Mouse (Mus musculus) mature B cell (primary cell): ENCODE data around the gene Atg9b.

ENCODE experiments used
- in situ Hi-C: fragments of 300-500 bp; cut with MboI; formaldehyde crosslinking; loops from 2 replicates; pipeline ENCODE4 v1.14.3; 2019

Atg9b gene

DNA sequence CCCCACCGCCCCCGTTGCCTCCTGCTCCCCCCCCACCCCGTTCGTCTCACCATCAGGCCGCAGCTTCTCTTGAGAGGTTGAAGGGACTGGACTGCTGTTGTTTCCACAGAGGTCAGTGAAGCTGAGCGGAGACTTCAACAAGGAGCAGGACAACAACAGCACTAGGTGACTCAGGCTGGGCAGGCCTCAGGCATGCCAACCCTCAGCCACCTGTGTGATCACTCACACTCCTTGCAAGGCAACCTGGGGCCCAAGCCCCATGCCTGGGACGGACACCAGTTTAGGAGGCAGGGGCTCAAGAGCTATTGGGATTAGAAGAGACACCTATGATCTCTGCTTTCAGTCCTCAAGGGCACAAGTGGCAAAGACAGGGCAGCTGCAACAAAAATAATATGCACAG is at the start of gene Atg9b:
Gene Atg9b, minus strand, starts transcription at position 280 of the 400 bp plus-strand sequence.
- in situ Hi-C loops: no loop called here

DNA sequence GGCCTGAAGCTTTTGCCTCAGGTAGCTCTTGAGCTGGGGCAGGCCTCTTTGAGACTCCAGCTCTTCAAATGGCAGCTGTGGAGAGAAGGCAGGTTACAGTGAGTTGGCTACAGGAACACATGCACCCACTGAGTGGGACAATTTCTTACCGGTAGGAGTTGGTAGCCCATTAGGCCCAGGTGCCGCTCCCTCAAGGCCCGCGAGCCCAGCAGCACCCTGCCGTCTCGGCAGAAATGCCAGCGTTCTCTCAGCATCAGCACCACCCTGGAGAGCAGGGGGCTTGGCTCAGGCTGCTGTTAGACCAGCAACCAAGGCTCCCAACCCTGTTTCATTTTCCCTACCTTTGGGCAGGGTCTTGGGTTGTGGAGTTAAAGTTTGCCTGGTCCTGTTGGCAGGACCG is 49.2 kb upstream of the Atg9b start:
- in situ Hi-C loops: no loop called here

DNA sequence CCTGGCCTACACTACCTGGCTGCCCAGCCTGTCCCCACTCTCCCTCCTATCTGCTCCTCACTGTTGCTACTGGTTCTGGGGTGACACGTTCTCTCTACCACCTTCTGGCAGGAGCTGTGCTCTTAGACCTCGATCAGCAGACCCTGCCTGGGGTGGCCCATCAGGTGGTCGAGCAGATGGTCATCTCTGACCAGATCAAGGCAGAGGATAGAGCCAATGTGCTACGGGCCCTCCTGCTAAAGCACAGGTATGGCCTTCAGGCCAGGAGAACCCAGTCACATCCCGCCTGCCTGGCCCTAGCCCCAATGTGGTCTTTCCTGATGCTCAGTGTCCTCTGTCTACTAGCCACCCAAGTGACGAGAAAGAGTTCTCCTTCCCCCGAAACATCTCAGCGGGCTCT is 42.0 kb upstream of the Atg9b start:
- in situ Hi-C loops: no loop called here

DNA sequence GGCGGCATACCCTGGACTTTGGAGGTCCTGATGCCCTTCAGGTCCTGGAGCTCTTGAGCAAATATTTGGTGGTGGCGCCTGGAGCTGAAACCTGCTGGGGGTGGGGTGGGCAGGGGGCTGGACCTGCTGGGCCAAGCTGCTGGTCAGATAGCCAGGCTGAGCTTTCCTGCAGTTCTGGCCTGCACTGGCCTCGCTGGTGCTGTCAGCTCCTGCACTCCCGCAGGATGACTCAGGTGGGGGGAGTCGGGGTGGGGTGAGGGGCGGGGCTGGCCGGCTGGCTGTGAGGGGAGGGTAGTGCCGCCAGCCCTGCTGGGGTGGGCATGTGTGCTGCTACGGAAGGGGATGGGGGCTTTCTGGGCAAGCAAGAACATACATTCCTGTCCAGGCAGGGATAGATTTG is 36.7 kb upstream of the Atg9b start:
- in situ Hi-C loops: no loop called here

DNA sequence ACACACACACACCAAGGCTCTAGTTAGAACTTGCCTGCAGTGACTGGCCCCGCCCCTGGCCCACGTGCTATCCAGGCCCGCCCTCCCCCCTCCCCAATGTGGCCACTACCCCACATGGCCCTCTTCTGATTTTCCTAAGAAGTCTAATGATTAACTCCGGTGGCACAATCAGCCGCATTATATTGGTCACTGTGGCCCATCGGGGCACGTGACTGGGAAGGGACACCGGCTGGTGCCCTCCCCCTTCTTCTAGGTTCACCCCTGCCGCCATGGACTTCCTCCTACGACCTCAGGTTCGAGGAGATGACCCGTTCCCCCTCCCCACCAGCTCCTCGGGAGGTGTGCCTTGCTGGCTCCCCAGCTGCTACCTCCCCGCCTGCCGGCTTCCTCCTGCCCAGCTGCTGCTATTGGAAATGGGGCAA is 36.0 kb upstream of the Atg9b start:
- in situ Hi-C loops: no loop called here

DNA sequence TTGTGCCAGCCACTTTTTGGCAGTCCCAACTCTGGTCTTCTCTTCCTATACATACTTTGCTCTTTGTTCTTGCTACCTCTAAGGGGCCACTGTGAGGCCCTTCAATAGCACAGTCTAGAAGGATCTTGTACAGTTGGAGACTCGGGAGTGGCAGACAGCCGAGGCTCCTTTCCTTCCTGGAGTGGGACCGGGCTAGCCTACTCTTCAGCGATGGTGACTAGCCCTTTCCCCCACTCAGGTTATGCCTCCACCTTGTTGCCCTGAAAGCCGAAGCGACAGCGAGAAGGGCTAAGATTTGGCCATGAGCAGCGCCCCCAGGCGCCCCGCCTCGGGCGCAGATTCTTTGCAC is 35.3 kb upstream of the Atg9b start:
- in situ Hi-C loops: no loop called here

DNA sequence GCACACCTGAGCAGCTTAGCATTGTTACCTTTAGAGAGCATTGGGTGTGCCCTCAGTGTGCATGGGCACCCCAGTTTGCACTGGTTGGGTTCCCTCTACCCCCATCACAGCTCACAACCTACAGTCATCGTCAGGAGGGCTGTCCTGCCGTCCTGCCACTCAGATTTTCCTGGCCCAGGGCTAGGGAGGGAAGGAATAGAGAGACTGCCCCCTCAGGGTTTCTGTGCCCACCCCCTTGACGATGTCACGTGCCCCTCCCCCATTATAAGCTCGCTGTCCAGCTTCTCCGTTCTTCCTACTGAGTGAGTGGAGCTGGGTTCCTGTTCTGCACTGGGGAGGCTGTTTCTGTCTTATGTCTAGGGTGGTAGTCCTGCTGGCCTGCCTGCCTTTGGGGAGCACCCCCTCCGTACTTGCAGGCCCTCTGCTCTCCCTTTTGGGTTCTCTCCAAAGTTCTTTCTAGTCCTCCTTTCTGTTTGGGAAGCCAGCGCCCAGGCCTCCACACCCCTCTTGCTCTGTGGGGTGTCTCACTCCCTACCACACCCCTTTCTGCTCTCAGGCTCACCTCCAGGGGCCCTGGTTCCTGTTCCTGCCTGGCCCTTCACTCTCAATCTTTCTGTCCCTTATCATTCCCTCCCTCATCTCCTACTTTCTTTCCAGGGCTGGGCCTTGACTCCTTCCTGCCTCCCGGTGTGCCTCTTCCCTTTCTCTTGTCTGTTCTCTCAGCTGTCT is 34.8 kb upstream of the Atg9b start:
- in situ Hi-C loops: no loop called here

DNA sequence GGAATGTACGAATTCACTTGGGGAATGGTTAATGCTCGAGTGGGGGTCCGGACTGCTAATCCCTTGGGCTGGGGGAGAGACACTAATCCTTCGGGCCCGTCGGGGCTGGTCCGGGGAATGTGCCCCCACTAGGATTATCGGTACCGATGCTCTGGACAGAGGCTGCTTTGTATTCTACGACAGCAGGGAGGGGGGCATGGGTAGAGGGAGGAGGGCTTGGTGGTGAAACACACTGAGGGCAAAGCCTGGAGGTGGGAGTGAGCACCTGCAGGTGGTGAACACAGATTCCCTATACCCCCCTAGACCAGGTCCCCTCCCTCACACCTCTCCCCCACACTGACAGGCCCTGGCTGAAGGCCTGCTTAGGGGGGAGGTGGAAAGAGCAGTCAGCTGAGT is 34.1 kb upstream of the Atg9b start:
- in situ Hi-C loops: no loop called here

DNA sequence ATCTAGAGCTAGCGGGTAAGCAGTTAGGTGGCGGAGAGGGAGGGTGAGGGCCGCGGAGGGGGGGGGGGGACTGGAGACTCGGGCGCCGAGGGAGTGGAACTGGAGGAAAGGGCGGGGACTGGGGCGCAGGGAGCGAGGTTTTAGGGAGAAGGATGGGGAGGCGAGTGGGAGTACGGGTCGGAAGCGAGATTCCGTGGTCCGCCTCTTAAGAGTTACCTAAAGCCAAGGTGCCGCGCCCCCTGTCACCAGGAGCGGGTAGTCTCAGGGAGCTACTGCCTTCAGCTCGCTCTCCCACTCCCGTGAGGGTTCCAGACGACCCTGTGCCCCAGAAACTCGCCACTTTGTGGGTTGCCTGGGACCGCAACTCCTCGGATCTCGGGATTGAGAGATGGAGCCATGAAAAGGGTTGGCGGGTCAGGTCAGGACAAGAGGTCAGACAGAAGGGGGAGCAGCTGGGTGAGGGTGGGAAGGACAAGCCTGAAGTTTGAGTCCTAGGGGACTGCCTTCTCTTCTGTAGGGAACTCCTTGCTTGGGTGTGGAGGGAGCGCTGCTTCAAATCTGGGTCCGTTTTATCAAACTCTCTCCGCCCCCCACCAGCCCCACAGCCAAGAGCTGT is 33.6 kb upstream of the Atg9b start:
- in situ Hi-C loops: no loop called here

DNA sequence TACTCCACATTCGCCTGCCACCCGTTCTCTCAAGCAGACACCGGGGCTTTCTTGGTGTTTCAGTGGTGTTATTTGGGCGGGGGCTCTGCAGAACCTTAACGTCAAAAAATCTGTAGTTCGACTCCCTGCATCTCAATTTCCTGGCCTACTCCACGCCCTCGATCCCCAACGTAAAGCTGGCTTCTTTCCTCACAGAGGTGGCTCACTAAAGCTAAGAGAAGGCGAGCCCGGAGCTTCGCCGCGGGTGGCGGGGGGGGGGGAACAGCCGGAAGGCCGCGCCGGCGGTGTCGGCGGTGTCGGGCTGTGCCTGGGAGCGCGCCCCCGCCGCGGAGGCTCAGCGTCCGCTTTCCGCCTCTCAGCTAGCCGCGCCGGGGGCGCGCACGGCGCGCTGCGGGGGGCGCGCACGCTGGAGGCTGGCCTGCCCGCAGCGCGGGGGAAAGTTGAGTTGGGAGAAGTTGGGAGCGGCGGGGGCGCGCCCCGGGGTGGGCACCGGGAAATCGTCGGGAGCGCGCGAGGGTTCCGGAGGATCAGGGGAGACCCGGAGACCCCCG is 33.0 kb upstream of the Atg9b start:
- in situ Hi-C loops: no loop called here

DNA sequence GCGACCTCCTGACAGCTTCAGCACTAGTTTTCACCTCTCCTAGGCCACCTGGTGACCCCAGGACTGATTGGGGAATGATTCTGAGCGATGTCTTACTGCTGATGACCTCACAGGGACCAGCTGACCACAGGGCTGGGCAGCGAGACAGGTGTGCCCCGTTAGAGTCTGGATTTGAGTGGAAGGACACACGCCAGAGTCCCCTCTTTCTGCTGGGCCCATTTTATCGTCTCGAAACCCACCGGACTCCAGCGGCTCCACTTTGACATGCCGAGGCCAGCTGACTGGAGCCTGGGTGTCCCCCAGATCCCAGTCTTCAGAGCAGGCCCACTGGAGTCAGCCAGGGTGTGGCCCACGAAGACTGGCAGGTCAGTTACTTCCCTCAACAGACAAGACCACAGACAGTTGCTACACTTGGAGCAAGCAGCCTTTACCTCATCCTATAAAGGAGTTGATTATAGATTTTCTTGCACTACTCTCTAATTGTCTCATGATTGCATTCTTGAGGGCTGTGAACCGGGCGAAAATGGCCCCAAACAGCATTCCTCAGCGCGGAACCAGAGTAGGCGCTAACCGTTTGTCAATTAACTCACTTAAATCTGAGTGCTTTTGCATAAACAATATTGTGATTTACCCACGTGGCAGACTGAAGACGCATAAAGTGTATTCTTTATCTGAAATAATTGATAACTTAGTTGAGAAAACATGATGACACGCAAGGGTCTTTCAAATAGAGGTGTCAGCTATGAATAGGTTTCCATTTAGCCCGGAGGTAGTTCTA is 32.2 kb upstream of the Atg9b start:
- in situ Hi-C loops: no loop called here

DNA sequence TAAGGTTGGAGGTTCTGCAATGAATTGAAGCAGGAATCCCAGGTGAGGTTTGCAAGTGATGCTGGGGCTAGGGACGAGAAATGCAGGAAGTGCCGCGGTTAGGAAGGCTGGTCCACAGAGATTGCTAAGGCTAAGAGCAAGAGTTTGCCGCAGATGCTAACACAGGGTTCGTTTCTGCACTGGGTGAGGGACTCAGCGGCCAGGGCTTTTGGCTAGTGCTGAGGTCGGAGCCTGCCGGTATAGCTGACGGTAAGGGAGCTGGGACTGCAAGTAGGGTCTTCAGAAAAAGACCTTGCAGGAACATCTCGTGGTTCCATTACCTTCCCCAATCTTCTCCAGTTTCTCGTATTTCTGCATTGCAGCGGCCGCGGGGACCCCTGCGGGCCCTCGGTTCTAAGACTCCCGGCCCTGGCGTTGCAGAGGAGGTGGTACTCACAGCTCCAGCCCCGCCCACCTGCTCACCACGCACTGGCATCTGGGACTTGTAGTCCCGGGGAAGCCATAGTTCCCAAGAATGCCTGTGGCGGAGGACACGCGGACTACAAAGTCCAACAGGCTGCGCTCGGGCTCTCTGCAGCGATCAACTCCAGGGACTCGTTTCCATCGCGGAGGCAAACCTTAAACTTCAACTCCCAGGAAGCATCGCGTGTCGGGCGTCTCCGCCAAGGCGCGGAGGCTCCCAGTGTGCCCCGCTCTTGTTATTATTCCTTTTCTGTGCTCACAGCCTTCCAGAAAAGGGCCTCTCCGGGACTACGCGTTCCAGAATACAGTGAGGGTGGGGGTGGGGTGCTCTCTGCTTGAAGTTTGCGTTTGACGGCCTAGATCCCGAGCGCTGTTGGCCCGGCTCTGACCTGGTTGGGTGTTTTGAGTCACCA is 31.4 kb upstream of the Atg9b start, which contains the start of the genes Cdk5 and Slc4a2:
Gene Cdk5, minus strand, starts transcription at position 402 of the 875 bp plus-strand sequence.
Gene Slc4a2, plus strand, starts transcription at position 709 of the 875 bp plus-strand sequence.
- in situ Hi-C loops: no loop called here

DNA sequence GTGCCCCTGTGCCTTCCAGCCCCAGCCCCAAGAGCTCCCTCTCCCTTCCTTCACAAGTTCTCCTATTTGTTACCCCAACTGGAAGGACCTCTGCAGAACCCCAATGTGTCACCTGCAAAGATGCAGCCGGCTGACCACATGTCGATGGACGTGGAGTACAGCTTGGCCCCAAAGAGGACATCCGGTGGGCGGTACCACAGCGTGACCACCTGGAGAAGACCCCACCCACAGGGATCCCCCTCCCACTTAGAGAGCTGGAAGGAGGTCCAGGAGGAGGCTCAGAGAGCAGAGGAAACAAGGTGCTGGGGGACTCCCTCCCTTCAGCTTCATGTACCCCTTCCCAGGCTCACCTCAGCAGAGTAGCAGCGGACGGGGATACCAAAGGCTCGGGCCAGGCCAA is 28.4 kb upstream of the Atg9b start:
- in situ Hi-C loops: no loop called here

DNA sequence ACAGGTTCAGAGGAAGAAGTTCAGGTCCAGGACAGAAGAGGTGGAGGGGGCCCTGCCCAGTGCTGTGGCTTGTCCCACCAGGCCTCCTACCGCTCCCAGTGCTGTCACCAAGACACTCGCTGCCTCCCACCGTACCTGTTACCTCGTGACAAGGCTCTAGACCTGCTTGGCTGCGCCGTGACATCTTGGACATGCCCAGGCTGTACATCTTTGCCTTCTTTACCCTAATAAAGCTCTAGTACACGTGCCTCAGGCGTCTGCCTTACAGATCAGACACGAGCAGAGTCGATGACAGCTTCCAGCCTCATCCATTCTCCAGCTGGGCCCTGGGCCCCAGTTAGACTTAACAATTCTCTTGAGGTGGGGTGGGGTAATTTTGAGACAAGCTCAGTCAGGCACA is 25.6 kb upstream of the Atg9b start:
- in situ Hi-C loops: no loop called here

DNA sequence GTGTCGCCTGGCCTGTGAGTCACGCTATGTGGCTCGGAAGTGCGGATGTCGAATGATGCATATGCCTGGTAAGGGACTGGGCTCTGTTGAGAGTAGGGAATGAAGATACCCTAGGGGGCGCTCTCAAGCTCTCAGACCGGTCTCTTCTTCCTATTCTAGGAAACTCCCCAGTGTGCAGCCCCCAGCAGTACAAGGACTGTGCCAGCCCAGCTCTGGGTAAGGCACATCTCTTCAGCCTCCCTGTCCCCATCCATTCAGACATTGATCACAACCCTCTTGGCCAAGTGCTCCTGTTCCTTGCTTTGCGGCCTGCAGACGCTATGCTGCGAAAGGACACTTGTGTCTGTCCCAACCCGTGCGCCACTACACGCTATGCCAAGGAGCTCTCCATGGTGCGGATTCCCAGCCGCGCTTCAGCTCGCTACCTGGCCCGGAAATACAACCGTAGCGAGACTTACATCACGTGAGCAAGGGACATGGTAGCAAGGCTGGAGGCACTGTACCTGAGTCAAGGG is 24.3 kb upstream of the Atg9b start:
- in situ Hi-C loops: no loop called here

DNA sequence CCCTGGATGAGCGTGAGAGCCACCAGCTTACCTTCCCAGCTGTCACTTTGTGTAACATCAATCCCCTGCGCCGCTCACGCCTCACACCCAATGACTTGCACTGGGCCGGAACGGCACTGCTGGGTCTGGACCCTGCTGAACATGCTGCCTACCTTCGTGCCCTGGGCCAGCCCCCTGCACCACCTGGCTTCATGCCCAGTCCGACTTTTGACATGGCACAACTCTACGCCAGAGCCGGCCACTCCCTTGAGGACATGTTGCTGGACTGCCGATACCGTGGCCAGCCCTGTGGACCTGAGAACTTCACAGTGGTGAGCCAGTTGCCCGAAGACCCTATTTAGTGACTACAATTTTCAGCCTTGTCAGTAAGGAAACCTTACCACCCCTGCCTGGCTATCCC is 22.0 kb upstream of the Atg9b start:
- in situ Hi-C loops: no loop called here

DNA sequence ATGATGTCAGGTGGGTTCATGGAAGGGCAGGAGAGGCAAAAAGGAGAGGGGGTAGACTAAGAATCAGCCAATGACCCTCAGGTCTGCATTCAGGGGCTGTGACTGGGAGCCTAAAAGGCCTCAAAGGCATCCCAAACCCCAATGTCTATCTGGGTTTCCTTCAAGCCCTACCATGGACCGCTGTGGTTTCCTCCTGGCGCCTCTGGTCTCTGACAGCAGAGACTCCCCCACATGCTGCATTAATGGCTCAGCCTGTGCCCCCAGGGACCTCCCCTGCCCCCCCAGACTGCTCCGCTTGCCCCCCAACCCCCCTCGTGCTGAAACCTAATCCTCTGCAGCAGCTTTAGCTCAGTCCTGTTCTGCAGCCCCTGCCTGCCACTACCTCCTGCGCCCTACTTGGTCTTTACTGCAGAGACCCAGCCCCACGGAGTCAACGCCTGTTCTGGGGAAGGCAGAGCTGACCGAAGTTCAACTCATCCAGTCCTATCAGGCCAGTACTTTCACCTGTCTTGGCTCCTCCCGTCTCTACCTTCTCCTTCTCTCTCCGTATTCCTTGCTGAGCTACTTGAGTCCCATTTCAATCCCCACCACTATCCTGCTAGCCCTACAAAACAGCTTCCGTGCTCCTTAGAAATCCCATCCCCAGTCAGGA is 21.2 kb upstream of the Atg9b start, which contains the start of gene Asic3:
Gene Asic3, plus strand, starts transcription at position 351 of the 652 bp plus-strand sequence.
- in situ Hi-C loops: no loop called here

DNA sequence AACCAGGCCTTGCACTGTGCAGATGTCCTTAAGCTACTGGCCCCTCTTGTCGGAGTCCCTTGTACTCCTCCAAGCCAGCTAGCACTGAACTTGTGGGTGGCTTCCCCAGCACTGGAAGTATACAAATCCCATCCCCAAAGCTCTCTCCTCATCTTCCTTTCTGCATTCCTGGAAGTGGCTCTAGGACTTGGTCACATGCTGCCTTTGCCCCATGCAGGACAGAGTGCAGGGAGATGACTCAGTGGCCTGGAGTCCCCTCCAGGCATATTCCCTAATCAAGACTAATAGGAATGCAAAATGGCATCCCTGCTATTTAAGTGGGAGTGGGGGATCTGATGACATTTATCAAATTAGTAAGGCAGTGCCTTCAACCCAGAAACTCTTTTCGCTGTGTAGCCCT is 20.1 kb upstream of the Atg9b start:
- in situ Hi-C loops: no loop called here

DNA sequence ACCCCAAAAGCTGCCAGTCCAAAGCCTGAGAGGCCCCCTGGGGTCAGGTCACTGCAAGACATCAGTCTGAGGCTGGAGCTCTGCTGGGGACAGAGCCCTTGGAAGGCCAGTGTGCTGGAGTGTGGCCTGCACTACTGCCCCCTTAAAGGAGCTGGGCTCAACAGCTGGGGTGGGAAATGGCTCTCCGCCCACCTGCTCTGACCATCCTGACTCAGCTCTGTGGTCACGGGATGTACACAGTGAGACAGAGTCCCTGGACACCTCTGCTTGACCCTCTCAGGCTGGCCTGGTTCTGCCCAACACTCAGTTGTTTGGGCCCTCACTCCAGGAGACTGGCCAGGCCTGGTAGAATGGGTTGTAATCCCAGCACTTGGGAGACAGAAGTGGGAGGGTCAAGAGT is 17.5 kb upstream of the Atg9b start:
- in situ Hi-C loops: no loop called here

DNA sequence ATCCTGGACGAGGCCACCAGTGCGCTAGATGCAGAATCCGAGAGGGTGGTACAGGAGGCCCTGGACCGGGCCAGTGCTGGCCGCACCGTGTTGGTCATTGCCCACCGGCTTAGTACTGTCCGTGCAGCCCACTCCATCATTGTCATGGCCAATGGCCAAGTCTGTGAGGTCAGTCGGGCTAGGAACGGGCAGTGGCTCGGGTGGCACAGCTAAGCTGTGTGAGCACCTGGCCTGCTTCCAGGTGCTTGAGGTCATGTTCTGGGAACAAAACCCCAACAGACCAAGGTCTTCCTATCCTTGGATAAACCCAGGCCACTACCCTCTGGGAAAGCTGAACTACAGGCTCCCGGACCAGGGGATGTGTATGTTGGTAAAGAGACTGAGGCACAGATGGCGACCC is 16.7 kb upstream of the Atg9b start:
- in situ Hi-C loops: no loop called here

DNA sequence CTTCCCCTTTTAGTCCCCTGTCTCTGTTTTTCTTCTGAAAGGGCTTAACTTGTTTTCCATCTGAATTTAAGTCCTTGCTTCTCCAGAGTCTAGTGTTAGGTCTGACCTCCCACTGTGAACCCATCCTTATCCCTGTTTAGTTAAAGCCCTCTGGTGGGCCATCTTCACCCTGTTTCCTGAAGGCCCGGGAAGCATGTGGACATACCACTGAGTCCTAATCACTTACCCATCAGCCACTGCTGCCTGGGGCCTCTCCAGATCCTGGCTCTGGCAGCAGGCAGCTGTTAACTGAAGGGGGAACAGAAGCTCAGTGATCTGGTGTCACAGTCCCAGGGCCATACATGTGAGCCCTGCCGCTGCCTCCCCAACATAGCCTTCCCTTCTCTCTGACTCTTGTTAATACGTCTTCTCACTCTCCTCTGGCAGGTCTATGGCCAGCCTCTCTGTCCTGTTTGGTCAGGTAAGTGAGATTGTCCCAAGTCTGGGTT is 13.5 kb upstream of the Atg9b start:
- in situ Hi-C loops: no loop called here
